Mouse (Mus musculus) thymus, adult 2 months (tissue): Measurements from ENCODE around the gene Dlx4.

Experiments used
- CTCF ChIP-seq: fragments of 200-500 bp; IDR thresholded peaks from 2 replicates; pipeline ENCODE4 v1.5.1; 2012; ENCODE audit warnings: mild to moderate bottlenecking, control low read depth, low read length, moderate library complexity, borderline replicate concordance; ENCODE audit not compliant: control insufficient read depth, poor library complexity, insufficient read depth; ENCODE audit errors: extremely low read depth
- POLR2A ChIP-seq: fragments of 200-500 bp; IDR thresholded peaks from 2 replicates; pipeline ENCODE4 v1.6.1; 2012; ENCODE audit warnings: mild to moderate bottlenecking, low read length, control low read depth, moderate library complexity; ENCODE audit not compliant: control insufficient read depth, poor library complexity, insufficient read depth; ENCODE audit errors: extremely low read depth

- TF ChIP-seq CTCF (no peak), POLR2A (no peak)
Observed at GRCm38 (mm10) chr11:95100393-95100792, 45.7 kb downstream of the Dlx4 start.
